Mouse (Mus musculus): Measurements from ENCODE around the gene Zzef1. TPM values are rescaled to one million over a fixed set of nuclear protein-coding genes. Genes with fewer than 3 reads are reported as not detected.

The Zzef1 gene
- polyA plus RNA-seq, 2 experiments, result 12.8 to 22.5 TPM

DNA sequence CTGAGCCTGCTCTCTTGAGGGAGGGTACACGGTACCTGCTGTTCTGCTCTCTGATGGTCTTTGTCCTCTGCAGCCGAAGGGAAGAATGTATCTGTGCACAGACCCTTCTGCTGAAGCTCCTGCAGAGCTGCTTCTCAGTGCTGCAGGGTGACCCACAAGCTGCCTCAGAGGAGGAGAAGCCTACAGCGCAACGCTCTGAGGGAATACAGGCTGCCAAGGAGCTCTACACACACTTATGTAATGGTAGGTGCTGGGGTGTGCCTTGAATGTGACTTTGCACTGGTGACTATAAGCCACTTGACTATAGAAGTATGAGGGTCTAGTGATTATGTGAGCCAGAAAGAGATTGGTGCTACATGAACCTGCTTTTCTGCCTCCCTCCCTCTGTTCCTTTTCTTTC lies 57.1 kb downstream of the Zzef1 start:
- no peak overlapping the region for H3K4me2 ChIP-seq (replicated peaks; ENCODE audit: low read depth, low read length, severe bottlenecking)
- no peaks in the 10 kb centered on the region for H3K9me3 ChIP-seq (ENCODE audit: control insufficient read depth, low read length)
- H3K36me3 ChIP-seq (ENCODE audit: control insufficient read depth, insufficient read depth, low read length), result peaks cover 71% of the 10 kb centered on the region
- TF ChIP-seq POLR2A (IDR thresholded peaks at IDR 0.05; ENCODE audit: borderline replicate concordance, extremely low read depth, insufficient read depth, insufficient read length), result no peak
- no peak for DNase-seq (ENCODE audit: low spot score)
- H3K4me1 ChIP-seq (ENCODE audit: control insufficient read depth, insufficient read depth, low read length), result no peaks in the 10 kb centered on the region
- no peak for ATAC-seq (ENCODE audit: low FRiP score, low read depth)
- no peak overlapping the region for H3K27ac ChIP-seq (replicated peaks; ENCODE audit: low read depth, low read length)
- 92% methylated on average over 4 of the region's 4 CpGs for WGBS
- no peak overlapping the region for H3K9ac ChIP-seq (ENCODE audit: low read depth, low read length, severe bottlenecking)
- no peak overlapping the region for H3K4me3 ChIP-seq (replicated peaks; ENCODE audit: low read length)
- no peaks in the 10 kb centered on the region for H3K27me3 ChIP-seq (ENCODE audit: control insufficient read depth, insufficient read depth, low read length)

DNA sequence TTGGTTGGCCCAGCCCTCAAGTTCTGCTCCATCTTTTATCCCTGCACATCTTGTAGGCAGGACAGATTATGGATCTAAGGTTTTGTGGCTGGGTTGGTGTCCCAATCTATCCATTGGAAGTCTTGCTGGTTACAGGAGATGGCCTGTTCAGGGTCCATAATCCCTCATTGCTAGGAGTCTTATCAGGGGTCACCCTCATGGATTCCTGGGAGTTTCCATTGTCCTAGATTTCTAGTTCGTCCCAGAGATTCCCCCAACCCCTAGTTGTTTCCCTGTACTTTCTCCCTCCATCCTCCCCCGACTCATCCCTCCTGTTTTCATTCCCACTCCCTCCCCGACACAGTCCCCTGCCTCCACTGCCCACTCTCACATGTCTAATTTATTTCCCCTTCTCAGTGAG lies 58.2 kb downstream of the Zzef1 start:
- H3K4me3 ChIP-seq (replicated peaks; ENCODE audit: low read length), result no peak overlapping the region
- no peaks in the 10 kb centered on the region for H3K4me1 ChIP-seq (ENCODE audit: control insufficient read depth, insufficient read depth, low read length)
- no peaks in the 10 kb centered on the region for H3K9me3 ChIP-seq (ENCODE audit: control insufficient read depth, low read length)
- no peak overlapping the region for H3K9ac ChIP-seq (ENCODE audit: low read depth, low read length, severe bottlenecking)
- no peaks in the 10 kb centered on the region for H3K27me3 ChIP-seq (ENCODE audit: control insufficient read depth, insufficient read depth, low read length)
- H3K36me3 ChIP-seq (ENCODE audit: control insufficient read depth, insufficient read depth, low read length), result peaks cover 66% of the 10 kb centered on the region
- no peak for TF ChIP-seq POLR2A (IDR thresholded peaks at IDR 0.05; ENCODE audit: borderline replicate concordance, extremely low read depth, insufficient read depth, insufficient read length)
- no peak overlapping the region for H3K27ac ChIP-seq (replicated peaks; ENCODE audit: low read depth, low read length)
- WGBS, result 91% methylated on average over 3 of the region's 3 CpGs
- no peak overlapping the region for H3K4me2 ChIP-seq (replicated peaks; ENCODE audit: low read depth, low read length, severe bottlenecking)
- DNase-seq (ENCODE audit: low spot score) (no peak), ATAC-seq (ENCODE audit: low FRiP score, low read depth) (no peak)

DNA sequence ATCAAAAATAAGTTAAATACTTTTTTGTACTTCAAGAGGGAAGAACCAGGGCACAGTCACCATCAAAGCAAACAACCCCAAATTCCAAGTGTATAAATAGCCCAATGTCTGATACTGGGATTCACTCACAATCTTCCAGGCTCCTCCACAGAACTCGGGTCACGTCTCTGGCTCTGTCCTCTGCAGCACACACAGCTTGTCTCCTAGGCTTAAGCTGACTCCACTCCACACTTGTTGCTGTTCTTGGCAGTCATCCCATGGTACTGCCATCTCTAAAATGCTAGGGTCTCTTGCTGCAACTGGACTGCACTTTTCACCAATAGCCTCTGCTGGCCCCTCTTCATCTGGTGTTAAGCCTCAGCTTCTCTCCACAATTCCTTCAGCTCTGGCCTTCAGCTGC lies 60.7 kb downstream of the Zzef1 start:
- 74% methylated on average over 2 of the region's 2 CpGs for WGBS
- Histone ChIP-seq H3K36me3 (ENCODE audit: control insufficient read depth, insufficient read depth, low read length) (peaks cover 73% of the 10 kb centered on the region), H3K4me1 (ENCODE audit: control insufficient read depth, insufficient read depth, low read length) (no peaks in the 10 kb centered on the region), H3K27me3 (ENCODE audit: control insufficient read depth, insufficient read depth, low read length) (no peaks in the 10 kb centered on the region), H3K4me3 (replicated peaks; ENCODE audit: low read length) (no peak overlapping the region), H3K27ac (replicated peaks; ENCODE audit: low read depth, low read length) (no peak overlapping the region), H3K9ac (ENCODE audit: low read depth, low read length, severe bottlenecking) (no peak overlapping the region), H3K4me2 (replicated peaks; ENCODE audit: low read depth, low read length, severe bottlenecking) (no peak overlapping the region), H3K9me3 (ENCODE audit: control insufficient read depth, low read length) (no peaks in the 10 kb centered on the region)
- no peak for ATAC-seq (ENCODE audit: low FRiP score, low read depth)
- no peak for DNase-seq (ENCODE audit: low spot score)
- TF ChIP-seq POLR2A (IDR thresholded peaks at IDR 0.05; ENCODE audit: borderline replicate concordance, extremely low read depth, insufficient read depth, insufficient read length), result no peak

DNA sequence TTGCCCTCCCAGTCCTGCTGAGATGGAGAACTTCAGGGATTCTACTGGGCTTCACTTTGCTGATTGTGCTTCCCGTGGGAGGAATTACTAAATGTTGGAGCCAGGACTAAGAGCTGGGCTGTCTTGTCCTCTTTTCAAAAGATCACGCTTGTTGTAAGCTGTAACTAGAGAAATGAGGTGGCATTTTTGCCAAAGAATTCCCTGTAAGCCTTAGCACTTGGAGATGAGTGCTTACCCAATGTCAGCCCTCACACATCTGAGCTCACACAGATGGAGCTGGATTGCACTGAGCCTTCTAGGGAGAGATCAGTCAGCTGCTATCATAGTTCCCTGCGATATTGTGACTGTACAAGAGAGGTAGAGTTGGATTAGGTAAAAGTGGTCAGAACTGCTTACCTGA lies 65.2 kb downstream of the Zzef1 start:
- 93% methylated on average over 3 of the region's 3 CpGs for WGBS
- Histone ChIP-seq H3K27ac (replicated peaks; ENCODE audit: low read depth, low read length) (no peak overlapping the region), H3K27me3 (ENCODE audit: control insufficient read depth, insufficient read depth, low read length) (no peaks in the 10 kb centered on the region), H3K4me2 (replicated peaks; ENCODE audit: low read depth, low read length, severe bottlenecking) (no peak overlapping the region), H3K9me3 (ENCODE audit: control insufficient read depth, low read length) (no peaks in the 10 kb centered on the region), H3K36me3 (ENCODE audit: control insufficient read depth, insufficient read depth, low read length) (peaks cover 82% of the 10 kb centered on the region), H3K9ac (ENCODE audit: low read depth, low read length, severe bottlenecking) (no peak overlapping the region), H3K4me1 (ENCODE audit: control insufficient read depth, insufficient read depth, low read length) (no peaks in the 10 kb centered on the region), H3K4me3 (replicated peaks; ENCODE audit: low read length) (no peak overlapping the region)
- ATAC-seq (ENCODE audit: low FRiP score, low read depth) (no peak), DNase-seq (ENCODE audit: low spot score) (no peak)
- TF ChIP-seq POLR2A (IDR thresholded peaks at IDR 0.05; ENCODE audit: borderline replicate concordance, extremely low read depth, insufficient read depth, insufficient read length), result no peak

DNA sequence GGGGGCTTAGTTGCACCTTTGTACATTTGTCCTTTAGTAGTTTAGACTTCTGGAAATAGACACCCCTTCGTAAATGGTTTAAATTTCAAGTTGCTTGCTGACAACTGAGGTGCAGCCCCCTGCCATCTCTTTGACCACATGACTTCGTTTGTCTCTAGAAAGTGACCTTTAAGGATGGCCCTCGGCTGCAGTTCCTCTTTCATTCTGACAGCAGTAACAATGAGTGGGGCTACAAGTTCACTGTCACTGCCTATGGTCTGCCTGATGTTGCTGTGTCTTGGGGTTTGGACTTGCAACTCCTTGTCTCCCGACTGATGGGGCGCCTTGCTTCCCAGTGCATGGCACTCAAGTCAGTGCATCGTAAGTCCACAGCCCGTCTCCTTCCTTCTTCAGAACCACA lies 70.4 kb downstream of the Zzef1 start:
- H3K4me2 ChIP-seq (replicated peaks; ENCODE audit: low read depth, low read length, severe bottlenecking), result no peak overlapping the region
- H3K27me3 ChIP-seq (ENCODE audit: control insufficient read depth, insufficient read depth, low read length), result no peaks in the 10 kb centered on the region
- no peaks in the 10 kb centered on the region for H3K9me3 ChIP-seq (ENCODE audit: control insufficient read depth, low read length)
- WGBS, result 87% methylated on average over 7 of the region's 7 CpGs
- H3K4me3 ChIP-seq (replicated peaks; ENCODE audit: low read length), result no peak overlapping the region
- DNase-seq (ENCODE audit: low spot score), result no peak
- H3K27ac ChIP-seq (replicated peaks; ENCODE audit: low read depth, low read length), result no peak overlapping the region
- TF ChIP-seq POLR2A (IDR thresholded peaks at IDR 0.05; ENCODE audit: borderline replicate concordance, extremely low read depth, insufficient read depth, insufficient read length), result no peak
- peaks cover 81% of the 10 kb centered on the region for H3K36me3 ChIP-seq (ENCODE audit: control insufficient read depth, insufficient read depth, low read length)
- H3K9ac ChIP-seq (ENCODE audit: low read depth, low read length, severe bottlenecking), result no peak overlapping the region
- ATAC-seq (ENCODE audit: low FRiP score, low read depth), result no peak
- no peaks in the 10 kb centered on the region for H3K4me1 ChIP-seq (ENCODE audit: control insufficient read depth, insufficient read depth, low read length)

DNA sequence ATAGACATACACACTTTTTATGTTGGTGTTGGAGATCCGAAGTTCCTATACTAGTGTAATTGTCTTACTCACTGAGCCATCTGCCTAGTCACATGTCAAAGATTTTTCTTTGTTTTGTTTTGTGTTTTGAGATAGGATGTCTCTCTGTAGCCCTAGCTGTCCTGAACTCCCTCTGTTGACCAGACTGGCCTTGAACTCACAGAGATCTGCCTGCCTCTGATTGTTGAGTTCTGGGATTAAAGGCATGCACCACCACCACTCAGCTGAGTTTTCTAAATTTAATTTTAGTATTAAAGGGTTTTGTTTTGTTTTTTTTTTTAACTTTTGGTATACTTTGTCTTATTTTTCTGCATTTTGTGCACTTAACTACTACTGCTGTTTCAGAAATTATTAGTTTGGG lies 76.0 kb downstream of the Zzef1 start:
- no peak overlapping the region for H3K4me2 ChIP-seq (replicated peaks; ENCODE audit: low read depth, low read length, severe bottlenecking)
- no peak overlapping the region for H3K9ac ChIP-seq (ENCODE audit: low read depth, low read length, severe bottlenecking)
- H3K4me3 ChIP-seq (replicated peaks; ENCODE audit: low read length), result no peak overlapping the region
- no peak for DNase-seq (ENCODE audit: low spot score)
- no peak for ATAC-seq (ENCODE audit: low FRiP score, low read depth)
- no peaks in the 10 kb centered on the region for H3K4me1 ChIP-seq (ENCODE audit: control insufficient read depth, insufficient read depth, low read length)
- H3K9me3 ChIP-seq (ENCODE audit: control insufficient read depth, low read length), result no peaks in the 10 kb centered on the region
- H3K36me3 ChIP-seq (ENCODE audit: control insufficient read depth, insufficient read depth, low read length), result peaks cover 74% of the 10 kb centered on the region
- no peaks in the 10 kb centered on the region for H3K27me3 ChIP-seq (ENCODE audit: control insufficient read depth, insufficient read depth, low read length)
- 80% methylated on average over 1 of the region's 1 CpGs for WGBS
- no peak overlapping the region for H3K27ac ChIP-seq (replicated peaks; ENCODE audit: low read depth, low read length)
- TF ChIP-seq POLR2A (IDR thresholded peaks at IDR 0.05; ENCODE audit: borderline replicate concordance, extremely low read depth, insufficient read depth, insufficient read length), result no peak
